In genomic region chr2:164604411-164604810, GRCm38 (mm10) we compare ENCODE assay signal across 27 mouse cellular contexts. TPM values are rescaled to one million over a fixed set of nuclear protein-coding genes. Genes with fewer than 3 reads are reported as not detected.
"Had no signal": no experiment of that assay in that cellular context is flagged by ENCODE, and none has a peak within 500 bp of the region (broad histone marks: within the 10 kb centered on the region; RNA-seq: fewer than 3 reads in every experiment).

No protein-coding gene starts in this region.

- H3K4me3 ChIP-seq: layer of hippocampus, adult 2 months; limb, embryonic 10.5 days; limb, embryonic 13.5 days; liver, embryonic 12.5 days; liver, embryonic 15.5 days; lung, embryonic 15.5 days; megakaryocyte, embryonic 14.5 days; midbrain, embryonic 10.5 days; midbrain, embryonic 13.5 days; myocyte; neural tube, embryonic 13.5 days; stomach, embryonic 15.5 days had no signal

- DNase-seq: kidney, adult 18-20 months; kidney, postnatal 25 days; layer of hippocampus, adult 9-11 months; liver; lung, adult 18-20 months; lung, postnatal 14 days; spleen, adult 18-20 months; thymus, adult 18-20 months; thymus, postnatal 36 days had no signal

- H3K27ac ChIP-seq: kidney, postnatal 0 days; layer of hippocampus, adult 2 months; limb, embryonic 10.5 days; limb, embryonic 13.5 days; liver, embryonic 12.5 days; liver, embryonic 15.5 days; lung, embryonic 15.5 days; midbrain, embryonic 10.5 days; midbrain, embryonic 13.5 days; neural tube, embryonic 13.5 days; stomach, embryonic 15.5 days had no signal

- H3K4me1 ChIP-seq: limb, embryonic 10.5 days; limb, embryonic 13.5 days; liver, embryonic 12.5 days; liver, embryonic 15.5 days; lung, embryonic 15.5 days; megakaryocyte, embryonic 14.5 days; midbrain, embryonic 10.5 days; midbrain, embryonic 13.5 days; neural tube, embryonic 13.5 days; stomach, embryonic 15.5 days had no signal

RNA-seq across cellular contexts. Expression of gene Wfdc6b, which starts 8.9 kb away (rescaled TPM):
- polyA plus RNA-seq: kidney, embryonic 14.5 days; kidney, postnatal 0 days; large intestine, adult 2 months; limb, embryonic 10.5 days; limb, embryonic 13.5 days; liver, embryonic 12.5 days; liver, embryonic 15.5 days; lung, embryonic 15.5 days; midbrain, embryonic 10.5 days; midbrain, embryonic 13.5 days; midbrain, embryonic 16.5 days; myocyte; neural tube, embryonic 13.5 days; stomach, embryonic 15.5 days; urinary bladder, adult 2 months had no signal

RNA-seq across cellular contexts. Expression of gene Wfdc8, which starts 9.0 kb away (rescaled TPM):
- polyA plus RNA-seq: kidney, embryonic 14.5 days; large intestine, adult 2 months; limb, embryonic 10.5 days; limb, embryonic 13.5 days; liver, embryonic 12.5 days; liver, embryonic 15.5 days; lung, embryonic 15.5 days; midbrain, embryonic 10.5 days; midbrain, embryonic 13.5 days; midbrain, embryonic 16.5 days; myocyte; neural tube, embryonic 13.5 days; stomach, embryonic 15.5 days; urinary bladder, adult 2 months had no signal

RNA-seq across cellular contexts. Expression of gene Eppin, which starts 11.0 kb away (rescaled TPM):
- polyA plus RNA-seq: kidney, embryonic 14.5 days; large intestine, adult 2 months; limb, embryonic 10.5 days; limb, embryonic 13.5 days; liver, embryonic 12.5 days; liver, embryonic 15.5 days; lung, embryonic 15.5 days; midbrain, embryonic 10.5 days; midbrain, embryonic 13.5 days; midbrain, embryonic 16.5 days; myocyte; neural tube, embryonic 13.5 days; stomach, embryonic 15.5 days; urinary bladder, adult 2 months had no signal

RNA-seq across cellular contexts. Expression of gene Wfdc6a, which starts 19.2 kb away (rescaled TPM):
- polyA plus RNA-seq: kidney, embryonic 14.5 days; kidney, postnatal 0 days; large intestine, adult 2 months; limb, embryonic 10.5 days; limb, embryonic 13.5 days; liver, embryonic 15.5 days; midbrain, embryonic 10.5 days; midbrain, embryonic 13.5 days; midbrain, embryonic 16.5 days; myocyte; neural tube, embryonic 13.5 days had no signal

RNA-seq across cellular contexts. Expression of gene Spint3, which starts 31.2 kb away (rescaled TPM):
- polyA plus RNA-seq: kidney, embryonic 14.5 days; kidney, postnatal 0 days; large intestine, adult 2 months; limb, embryonic 10.5 days; limb, embryonic 13.5 days; liver, embryonic 12.5 days; liver, embryonic 15.5 days; lung, embryonic 15.5 days; midbrain, embryonic 10.5 days; midbrain, embryonic 13.5 days; midbrain, embryonic 16.5 days; myocyte; neural tube, embryonic 13.5 days; stomach, embryonic 15.5 days; testis, adult 2 months had no signal
